Mouse (Mus musculus) bone marrow, adult 2 months (tissue): ENCODE measurements around the gene C2cd2l.

Experiments
- CTCF ChIP-seq: fragments of 200-500 bp; IDR thresholded peaks from 2 replicates; pipeline ENCODE4 v1.5.1; 2011; ENCODE audit warnings: low read length, control low read depth; ENCODE audit not compliant: control insufficient read depth, insufficient read depth
- POLR2A ChIP-seq: fragments of 200-500 bp; IDR thresholded peaks from 2 replicates; pipeline ENCODE4 v1.6.1; 2011; ENCODE audit warnings: low read depth, mild to moderate bottlenecking, control low read depth, low read length, borderline replicate concordance; ENCODE audit not compliant: control insufficient read depth

- no peak for TF ChIP-seq CTCF
- TF ChIP-seq POLR2A = no peak
Observed at GRCm38 (mm10) chr9:44352337-44352736, 32.3 kb upstream of the C2cd2l start.
